ENCODE assay signal across 8 mouse cellular contexts in genomic region chr9:51008841-51009655, GRCm38 (mm10). TPM values are rescaled to one million over a fixed set of nuclear protein-coding genes. Genes with fewer than 3 reads are reported as not detected.
A peak's percentile ranks its signal among the peaks of the same experiment; 100 is the strongest.
DNase-seq lines count a peak whose midpoint lies in the region; ATAC-seq and TF ChIP-seq lines count a peak whose summit lies in the region.

Gene Sik2 (minus strand): TSS chr9:51009073.

- peak within 1 kb of the TSS; percentile 80 for H3K9ac ChIP-seq in forebrain, embryonic 15.5 days (replicated peaks)
- peak within 1 kb of the TSS; percentile 84 for H3K9ac ChIP-seq in lung, embryonic 14.5 days

- peak within 1 kb of the TSS; percentile 83 for H3K27ac ChIP-seq in forebrain, embryonic 15.5 days (replicated peaks)
- H3K27ac ChIP-seq in layer of hippocampus, adult 2 months = peak within 1 kb of the TSS; percentile 96
- peak within 1 kb of the TSS; percentile 90 for H3K27ac ChIP-seq in lung, embryonic 14.5 days (ENCODE audit: low read depth)
- peak within 1 kb of the TSS; percentile 93 for H3K27ac ChIP-seq in olfactory bulb, adult 2 months (ENCODE audit: insufficient read depth, low read depth, low read length)
- peak within 1 kb of the TSS; percentile 62 for H3K27ac ChIP-seq in thymus, adult 2 months (ENCODE audit: control insufficient read depth, insufficient read depth, low read length)

- TF ChIP-seq CTCF in layer of hippocampus, adult 2 months (conservative IDR thresholded peaks at IDR 0.05) = peak; percentile 86
- TF ChIP-seq CTCF in lung, embryonic 14.5 days (IDR thresholded peaks at IDR 0.05; ENCODE audit: low read depth) = peak; percentile 87
- TF ChIP-seq CTCF in olfactory bulb, adult 2 months (IDR thresholded peaks at IDR 0.05; ENCODE audit: insufficient read depth, low read depth, low read length) = peak; percentile 93
- peak; percentile 95; the same call in 1 of the 2 replicates for TF ChIP-seq CTCF in thymus, adult 2 months (IDR thresholded peaks at IDR 0.05; ENCODE audit: borderline replicate concordance, control insufficient read depth, extremely low read depth, insufficient read depth, low read length, poor library complexity)

- H3K4me3 ChIP-seq in forebrain, embryonic 15.5 days = peak within 1 kb of the TSS; percentile 94
- peak within 1 kb of the TSS; percentile 92 for H3K4me3 ChIP-seq in layer of hippocampus, adult 2 months
- peak within 1 kb of the TSS; percentile 89 for H3K4me3 ChIP-seq in lung, embryonic 14.5 days (ENCODE audit: low read depth, low read length)
- H3K4me3 ChIP-seq in olfactory bulb, adult 2 months (ENCODE audit: insufficient read depth, low read depth, low read length) = peak within 1 kb of the TSS; percentile 96
- peak within 1 kb of the TSS; percentile 76 for H3K4me3 ChIP-seq in thymus, adult 2 months (ENCODE audit: control insufficient read depth, insufficient read depth, low read length)

- intact Hi-C loops in heart, postnatal 25 days (cut with DNase I) = loop anchor here (1.0 to 5.0 kb wide), 2 partner anchors 160 to 207 kb away; no protein-coding TSS in a partner anchor

- H3K9me3 ChIP-seq in forebrain, embryonic 15.5 days = no peaks in the 10 kb centered on the region
- H3K9me3 ChIP-seq in lung, embryonic 14.5 days (ENCODE audit: low read depth, low read length) = no peaks in the 10 kb centered on the region

- peak; percentile 91 for DNase-seq in ES-CJ7 (ENCODE audit: low read depth, low spot score)
- DNase-seq in cerebellum, adult 11 months = peak; percentile 85
- DNase-seq in heart, postnatal 25 days (ENCODE audit: low spot score) = peak; percentile 85
- peak; percentile 81 to 86 for DNase-seq in layer of hippocampus, adult 2 months (ENCODE audit: low spot score in 2 of 2)
- DNase-seq in lung, embryonic 14.5 days = peak; percentile 98
- peak; percentile 92 for DNase-seq in thymus, adult 2 months

- ATAC-seq in forebrain, embryonic 15.5 days (replicated peaks) = peak; percentile 98
- ATAC-seq in lung, embryonic 14.5 days (ENCODE audit: insufficient read depth) = peak; percentile 98

- H3K4me1 ChIP-seq in forebrain, embryonic 15.5 days = peaks cover 21% of the 10 kb centered on the region
- H3K4me1 ChIP-seq in lung, embryonic 14.5 days (ENCODE audit: insufficient read depth) = 0 out of 2 replicates have a peak, but pooled peaks cover 4% of the 10 kb centered on the region
- H3K4me1 ChIP-seq in olfactory bulb, adult 2 months (ENCODE audit: control insufficient read depth, insufficient read depth, low read length) = no peaks in the 10 kb centered on the region
- peaks cover 3% of the 10 kb centered on the region for H3K4me1 ChIP-seq in thymus, adult 2 months (replicated peaks; ENCODE audit: control insufficient read depth, insufficient read depth, low read length)

- peak within 1 kb of the TSS; percentile 79 for H3K4me2 ChIP-seq in forebrain, embryonic 15.5 days (replicated peaks)
- peak within 1 kb of the TSS; percentile 88 for H3K4me2 ChIP-seq in lung, embryonic 14.5 days

- H3K36me3 ChIP-seq in forebrain, embryonic 15.5 days = no peaks in the 10 kb centered on the region
- no peaks in the 10 kb centered on the region for H3K36me3 ChIP-seq in lung, embryonic 14.5 days (ENCODE audit: insufficient read depth)
- H3K36me3 ChIP-seq in thymus, adult 2 months (ENCODE audit: control insufficient read depth, insufficient read depth, low read length) = no peaks in the 10 kb centered on the region

- H3K27me3 ChIP-seq in forebrain, embryonic 15.5 days = no peaks in the 10 kb centered on the region
- H3K27me3 ChIP-seq in lung, embryonic 14.5 days (ENCODE audit: insufficient read depth, low read length) = no peaks in the 10 kb centered on the region
- no peaks in the 10 kb centered on the region for H3K27me3 ChIP-seq in thymus, adult 2 months (ENCODE audit: control insufficient read depth, insufficient read depth, low read length)

- under 1% methylated on average over 77 of the region's 85 CpGs for WGBS in forebrain, embryonic 15.5 days
- WGBS in lung, embryonic 14.5 days = under 1% methylated on average over 70 of the region's 85 CpGs
- under 1% methylated on average over 77 of the region's 85 CpGs for WGBS in olfactory bulb, adult 2 months
- WGBS in thymus, adult 2 months = under 1% methylated on average over 83 of the region's 85 CpGs

- TF ChIP-seq POLR2A in olfactory bulb, adult 2 months (IDR thresholded peaks at IDR 0.05; ENCODE audit: insufficient read depth, low read depth, low read length) = peak; percentile 88
- TF ChIP-seq POLR2A in thymus, adult 2 months (IDR thresholded peaks at IDR 0.05; ENCODE audit: control insufficient read depth, extremely low read depth, insufficient read depth, low read length, poor library complexity) = peak; percentile 97

RNA-seq across cellular contexts. Expression of gene Sik2, which starts in this region (rescaled TPM):
- polyA plus RNA-seq in forebrain, embryonic 15.5 days (2015; fragmentation: Nextera tagmentation; extraction: Ambion mirVana) = 19.5 and 21.2 TPM in 2 replicates
- total RNA-seq in heart, postnatal 25 days (2021) = 10 to 100 TPM; 22.1 to 25.3 TPM
- total RNA-seq in layer of hippocampus, adult 2 months (2021) = 10 to 100 TPM; 39.5 to 45.2 TPM
- 15.7 and 15.8 TPM in 2 replicates for polyA plus RNA-seq in lung, embryonic 14.5 days (2014; fragmentation: Nextera tagmentation; extraction: Ambion mirVana)
- not detected in 2 replicates for polyA plus RNA-seq in olfactory bulb, adult 2 months (2012; ENCODE audit: insufficient read depth, insufficient read length, low replicate concordance, missing spikeins)
- polyA plus RNA-seq in thymus, adult 2 months (2012; rRNA removed) = 30.5 and 34.6 TPM in 2 replicates

Comparison
In these comparisons a context has a peak if more than half of its experiments do, and no peak if none do; other contexts are left out.
1. Peak in every context shown above with its lines: DNase-seq, ATAC-seq, H3K4me3 ChIP-seq and H3K27ac ChIP-seq.